Mouse (Mus musculus): Measurements from ENCODE around the gene Hmcn2. TPM values are rescaled to one million over a fixed set of nuclear protein-coding genes. Genes with fewer than 3 reads are reported as not detected.
A peak's percentile ranks its signal among the peaks of the same experiment; 100 is the strongest.

The Hmcn2 gene
- total and polyA plus RNA-seq, 2 experiments from 2014 or later, result 0.54 to 0.68 TPM

- no peaks in the 10 kb centered on the region for H3K27me3 ChIP-seq (ENCODE audit: insufficient read depth, low read length)
- no peaks in the 10 kb centered on the region for H3K9me3 ChIP-seq (ENCODE audit: low read length)
- no peak for TF ChIP-seq CTCF (IDR thresholded peaks at IDR 0.05; ENCODE audit: low read depth)
- no peak overlapping the region for H3K9ac ChIP-seq (replicated peaks; ENCODE audit: low read length)
- H3K4me3 ChIP-seq (ENCODE audit: low read length), result no peak overlapping the region
- DNase-seq (ENCODE audit: low spot score) (no peak), ATAC-seq (no peak)
- WGBS, result 60% methylated on average over 5 of the region's 5 CpGs
- no peak overlapping the region for H3K27ac ChIP-seq
- no peaks in the 10 kb centered on the region for H3K36me3 ChIP-seq (ENCODE audit: insufficient read depth, low read length)
- H3K4me2 ChIP-seq (ENCODE audit: low read depth, low read length), result no peak overlapping the region
- no peaks in the 10 kb centered on the region for H3K4me1 ChIP-seq (ENCODE audit: insufficient read depth, low read length)
Measured at GRCm38 (mm10) chr2:31348850-31349249, 34.6 kb downstream of the Hmcn2 start.

- DNase-seq (ENCODE audit: low spot score) (no peak), ATAC-seq (no peak)
- Histone ChIP-seq H3K4me2 (ENCODE audit: low read depth, low read length) (no peak overlapping the region), H3K4me1 (ENCODE audit: insufficient read depth, low read length) (no peaks in the 10 kb centered on the region), H3K27ac (no peak overlapping the region), H3K36me3 (ENCODE audit: insufficient read depth, low read length) (no peaks in the 10 kb centered on the region), H3K9ac (replicated peaks; ENCODE audit: low read length) (no peak overlapping the region), H3K4me3 (ENCODE audit: low read length) (no peak overlapping the region), H3K27me3 (ENCODE audit: insufficient read depth, low read length) (no peaks in the 10 kb centered on the region), H3K9me3 (ENCODE audit: low read length) (no peaks in the 10 kb centered on the region)
- 79% methylated on average over 5 of the region's 5 CpGs for WGBS
- TF ChIP-seq CTCF (IDR thresholded peaks at IDR 0.05; ENCODE audit: low read depth), result no peak
Measured at GRCm38 (mm10) chr2:31356771-31357170, 42.6 kb downstream of the Hmcn2 start.

- Histone ChIP-seq H3K4me3 (ENCODE audit: low read length) (no peak overlapping the region), H3K36me3 (ENCODE audit: insufficient read depth, low read length) (no peaks in the 10 kb centered on the region), H3K4me1 (ENCODE audit: insufficient read depth, low read length) (no peaks in the 10 kb centered on the region), H3K27me3 (ENCODE audit: insufficient read depth, low read length) (no peaks in the 10 kb centered on the region), H3K9me3 (ENCODE audit: low read length) (no peaks in the 10 kb centered on the region), H3K27ac (no peak overlapping the region), H3K9ac (replicated peaks; ENCODE audit: low read length) (no peak overlapping the region), H3K4me2 (ENCODE audit: low read depth, low read length) (no peak overlapping the region)
- no peak for TF ChIP-seq CTCF (IDR thresholded peaks at IDR 0.05; ENCODE audit: low read depth)
- ATAC-seq, result no peak
- 71% methylated on average over 7 of the region's 7 CpGs for WGBS
- DNase-seq (ENCODE audit: low spot score), result no peak
Measured at GRCm38 (mm10) chr2:31359316-31359715, 45.1 kb downstream of the Hmcn2 start.

GRCm38 (mm10) chr2:31367186-31367585, 53.0 kb downstream of the Hmcn2 start:
- 62% methylated on average over 7 of the region's 7 CpGs for WGBS

GRCm38 (mm10) chr2:31371396-31371795, 57.2 kb downstream of the Hmcn2 start:
- ATAC-seq (no peak), DNase-seq (ENCODE audit: low spot score) (no peak)
- no peak for TF ChIP-seq CTCF (IDR thresholded peaks at IDR 0.05; ENCODE audit: low read depth)
- Histone ChIP-seq H3K36me3 (ENCODE audit: insufficient read depth, low read length) (no peaks in the 10 kb centered on the region), H3K4me3 (ENCODE audit: low read length) (no peak overlapping the region), H3K4me2 (ENCODE audit: low read depth, low read length) (no peak overlapping the region), H3K27ac (no peak overlapping the region), H3K4me1 (ENCODE audit: insufficient read depth, low read length) (no peaks in the 10 kb centered on the region), H3K9me3 (ENCODE audit: low read length) (no peaks in the 10 kb centered on the region), H3K9ac (replicated peaks; ENCODE audit: low read length) (no peak overlapping the region), H3K27me3 (ENCODE audit: insufficient read depth, low read length) (no peaks in the 10 kb centered on the region)
- 76% methylated on average over 9 of the region's 9 CpGs for WGBS

More at GRCm38 (mm10) chr2:31367186-31367585, 53.0 kb downstream of the Hmcn2 start:
- no peaks in the 10 kb centered on the region for H3K36me3 ChIP-seq (ENCODE audit: insufficient read depth, low read length)
- no peak for TF ChIP-seq CTCF (IDR thresholded peaks at IDR 0.05; ENCODE audit: low read depth)
- ATAC-seq, result no peak
- no peaks in the 10 kb centered on the region for H3K4me1 ChIP-seq (ENCODE audit: insufficient read depth, low read length)
- H3K27ac ChIP-seq, result no peak overlapping the region
- H3K4me2 ChIP-seq (ENCODE audit: low read depth, low read length), result no peak overlapping the region
- H3K9me3 ChIP-seq (ENCODE audit: low read length), result no peaks in the 10 kb centered on the region
- H3K27me3 ChIP-seq (ENCODE audit: insufficient read depth, low read length), result no peaks in the 10 kb centered on the region
- no peak overlapping the region for H3K4me3 ChIP-seq (ENCODE audit: low read length)
- DNase-seq (ENCODE audit: low spot score), result no peak
- no peak overlapping the region for H3K9ac ChIP-seq (replicated peaks; ENCODE audit: low read length)

GRCm38 (mm10) chr2:31372186-31372585, 58.0 kb downstream of the Hmcn2 start:
- no peak overlapping the region for H3K4me2 ChIP-seq (ENCODE audit: low read depth, low read length)
- ATAC-seq, result no peak
- no peak overlapping the region for H3K27ac ChIP-seq
- no peak overlapping the region for H3K9ac ChIP-seq (replicated peaks; ENCODE audit: low read length)
- TF ChIP-seq CTCF (IDR thresholded peaks at IDR 0.05; ENCODE audit: low read depth), result peak; percentile 25; the same call in 1 of the 2 replicates
- no peaks in the 10 kb centered on the region for H3K36me3 ChIP-seq (ENCODE audit: insufficient read depth, low read length)
- no peaks in the 10 kb centered on the region for H3K27me3 ChIP-seq (ENCODE audit: insufficient read depth, low read length)
- 93% methylated on average over 4 of the region's 4 CpGs for WGBS
- no peaks in the 10 kb centered on the region for H3K4me1 ChIP-seq (ENCODE audit: insufficient read depth, low read length)
- H3K4me3 ChIP-seq (ENCODE audit: low read length), result no peak overlapping the region
- no peaks in the 10 kb centered on the region for H3K9me3 ChIP-seq (ENCODE audit: low read length)
- DNase-seq (ENCODE audit: low spot score), result no peak

GRCm38 (mm10) chr2:31374415-31374814, 60.2 kb downstream of the Hmcn2 start:
- DNase-seq (ENCODE audit: low spot score) (peak; percentile 45), ATAC-seq (0 out of 2 replicates have a peak, but pooled peaks have one; percentile 30)
- H3K9ac ChIP-seq (replicated peaks; ENCODE audit: low read length), result no peak overlapping the region
- no peaks in the 10 kb centered on the region for H3K36me3 ChIP-seq (ENCODE audit: insufficient read depth, low read length)
- TF ChIP-seq CTCF (IDR thresholded peaks at IDR 0.05; ENCODE audit: low read depth), result no peak
- H3K4me1 ChIP-seq (ENCODE audit: insufficient read depth, low read length), result no peaks in the 10 kb centered on the region
- WGBS, result 47% methylated on average over 1 of the region's 1 CpGs
- H3K27ac ChIP-seq, result no peak overlapping the region
- no peaks in the 10 kb centered on the region for H3K9me3 ChIP-seq (ENCODE audit: low read length)
- no peak overlapping the region for H3K4me2 ChIP-seq (ENCODE audit: low read depth, low read length)
- no peak overlapping the region for H3K4me3 ChIP-seq (ENCODE audit: low read length)
- H3K27me3 ChIP-seq (ENCODE audit: insufficient read depth, low read length), result no peaks in the 10 kb centered on the region; the same call in 1 of the 2 replicates

Measured in hindbrain, postnatal 0 days (tissue).